Mouse (Mus musculus) CH12.LX (cell line): ENCODE data around the gene St6galnac1.
"Not testable (repeated sequence)": the region's sequence is repeated elsewhere in the genome, so short reads cannot be mapped to it uniquely, and the experiment has no call there.

Source experiments
- CTCF ChIP-seq, 2 experiments: IDR thresholded peaks in 1 of 2; conservative IDR thresholded peaks in 1 of 2; 2 replicates each; pipeline ENCODE4 v1.5.1; 2011 to 2012; ENCODE audit warnings: low read depth in 2 of 2, low read length in 2 of 2, improper control_type of control experiment in 1 of 2, inconsistent platforms in 1 of 2, mild to moderate bottlenecking in 1 of 2, moderate library complexity in 1 of 2
- E2F4 ChIP-seq: IDR thresholded peaks from 2 replicates; pipeline ENCODE4 v1.6.1; 2011; ENCODE audit warnings: low read depth, low read length, improper control_type of control experiment; ENCODE audit not compliant: insufficient replicate concordance
- EP300 ChIP-seq: IDR thresholded peaks from 2 replicates; pipeline ENCODE4 v1.6.1; 2011; ENCODE audit warnings: low read length, improper control_type of control experiment
- HCFC1 ChIP-seq: IDR thresholded peaks from 2 replicates; pipeline ENCODE4 v1.6.1; 2012; ENCODE audit warnings: low read depth, mild to moderate bottlenecking, inconsistent platforms, low read length, improper control_type of control experiment
- MAFK ChIP-seq: IDR thresholded peaks from 2 replicates; pipeline ENCODE4 v1.6.1; 2011; ENCODE audit warnings: low read length, improper control_type of control experiment; ENCODE audit not compliant: insufficient replicate concordance
- MAZ ChIP-seq: IDR thresholded peaks from 2 replicates; pipeline ENCODE4 v1.6.1; 2012; ENCODE audit warnings: low read depth, mild to moderate bottlenecking, inconsistent platforms, low read length, improper control_type of control experiment, moderate library complexity
- POLR2AphosphoS2 ChIP-seq: IDR thresholded peaks from 2 replicates; pipeline ENCODE4 v1.6.1; 2011; ENCODE audit warnings: low read depth, low read length, improper control_type of control experiment
- USF2 ChIP-seq: conservative IDR thresholded peaks from 2 replicates; pipeline ENCODE4 v1.6.1; 2011; ENCODE audit warnings: low read depth, low read length, improper control_type of control experiment
- ZMIZ1 ChIP-seq: IDR thresholded peaks from 2 replicates; pipeline ENCODE4 v1.6.1; 2012; ENCODE audit warnings: low read depth, mild to moderate bottlenecking, inconsistent platforms, low read length, improper control_type of control experiment
- ZNF384 ChIP-seq: IDR thresholded peaks from 2 replicates; pipeline ENCODE4 v1.6.1; 2012; ENCODE audit warnings: low read depth, low read length, improper control_type of control experiment, inconsistent platforms

DNA sequence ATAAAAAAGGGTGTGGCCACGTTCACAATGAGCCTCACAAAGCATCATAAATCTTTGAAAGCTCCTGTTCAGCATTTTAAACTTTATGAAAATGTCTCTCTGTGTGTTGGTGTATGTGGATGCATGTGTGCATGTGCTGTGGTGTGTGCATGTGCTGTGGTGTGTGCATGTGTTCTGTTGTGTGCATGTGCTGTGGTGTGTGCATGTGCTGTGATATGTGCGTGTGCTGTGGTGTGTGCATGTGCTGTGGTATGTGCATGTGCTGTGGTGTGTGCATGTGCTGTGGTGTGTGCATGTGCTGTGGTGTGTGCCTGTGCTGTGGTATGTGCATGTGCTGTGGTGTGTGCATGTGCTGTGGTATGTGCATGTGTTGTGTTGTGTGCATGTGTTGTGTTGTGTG is 29.9 kb downstream of the St6galnac1 start:
- not testable (repeated sequence) for TF ChIP-seq CTCF (conservative IDR thresholded peaks at IDR 0.05 in 1 of 2, IDR thresholded peaks at IDR 0.05 in 1 of 2; ENCODE audit: low read depth in 2 of 2, low read length in 2 of 2); ZMIZ1; EP300; MAFK; POLR2AphosphoS2; E2F4; USF2; MAZ; ZNF384; HCFC1
